Mouse (Mus musculus): ENCODE measurements around the gene Rplp2.

The Rplp2 gene

DNA sequence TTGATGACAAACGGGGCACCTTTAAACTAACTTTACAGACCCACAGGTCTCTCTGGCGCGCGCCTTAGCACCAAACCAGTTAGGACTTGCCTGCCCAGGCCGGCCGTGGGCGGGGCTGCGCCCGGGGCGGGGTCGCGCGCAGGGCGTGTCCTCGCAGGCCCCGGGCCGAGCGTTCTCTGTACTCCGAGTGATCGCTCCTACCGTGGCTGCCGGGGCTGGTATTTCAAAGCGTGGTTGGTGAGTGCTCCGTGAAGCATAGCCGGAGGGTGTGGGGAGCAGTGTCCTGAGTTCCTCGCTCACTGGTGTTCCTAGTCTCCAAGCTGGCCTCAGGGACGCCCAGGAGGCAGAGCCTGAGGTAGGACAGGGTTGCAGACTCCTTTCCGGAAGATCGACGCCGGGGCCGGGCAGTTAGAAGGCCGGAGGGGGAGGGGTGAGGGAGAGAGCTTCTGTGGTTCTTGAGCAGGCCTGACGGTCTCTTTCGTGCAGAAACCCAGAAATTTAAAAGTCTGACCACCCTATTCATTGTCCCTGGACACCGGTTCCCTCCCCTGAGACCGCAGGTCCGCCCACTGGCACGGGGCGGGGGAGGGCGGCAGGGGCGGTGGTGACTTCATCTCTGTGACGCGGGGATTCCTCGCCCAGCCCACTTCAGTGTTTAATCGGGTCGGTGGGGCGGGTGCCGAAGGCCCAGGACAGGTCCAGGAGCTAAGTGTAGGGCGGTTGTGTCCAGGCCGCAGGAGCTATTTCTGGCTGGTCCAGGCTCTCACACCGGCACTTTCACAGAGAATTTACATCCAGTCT lies 20.3 kb downstream of the Rplp2 start, which contains the start of gene Cd151:
Gene Cd151, plus strand, starts transcription at position 163 of the 801 bp plus-strand sequence.
- no peak for DNase-seq (ENCODE audit: low spot score)

DNA sequence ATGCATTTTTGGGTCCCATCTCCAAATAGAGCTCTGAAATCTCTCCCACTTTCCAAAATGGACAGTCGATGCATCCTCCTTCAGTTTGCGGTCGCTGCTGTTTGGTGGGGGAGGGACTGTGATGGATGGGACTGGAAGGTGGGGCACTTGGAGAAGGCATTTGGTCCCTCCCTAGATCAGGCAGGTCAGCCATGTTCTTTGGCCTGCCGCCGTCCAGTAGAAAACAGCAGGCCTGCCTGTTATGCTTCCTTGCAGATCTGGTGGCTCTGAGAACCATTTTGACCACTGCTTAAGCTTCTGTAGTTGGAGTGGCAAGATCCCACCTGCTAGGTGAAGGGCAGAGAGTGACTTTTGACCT lies 21.0 kb downstream of the Rplp2 start:
- DNase-seq (ENCODE audit: low spot score) = no peak

DNA sequence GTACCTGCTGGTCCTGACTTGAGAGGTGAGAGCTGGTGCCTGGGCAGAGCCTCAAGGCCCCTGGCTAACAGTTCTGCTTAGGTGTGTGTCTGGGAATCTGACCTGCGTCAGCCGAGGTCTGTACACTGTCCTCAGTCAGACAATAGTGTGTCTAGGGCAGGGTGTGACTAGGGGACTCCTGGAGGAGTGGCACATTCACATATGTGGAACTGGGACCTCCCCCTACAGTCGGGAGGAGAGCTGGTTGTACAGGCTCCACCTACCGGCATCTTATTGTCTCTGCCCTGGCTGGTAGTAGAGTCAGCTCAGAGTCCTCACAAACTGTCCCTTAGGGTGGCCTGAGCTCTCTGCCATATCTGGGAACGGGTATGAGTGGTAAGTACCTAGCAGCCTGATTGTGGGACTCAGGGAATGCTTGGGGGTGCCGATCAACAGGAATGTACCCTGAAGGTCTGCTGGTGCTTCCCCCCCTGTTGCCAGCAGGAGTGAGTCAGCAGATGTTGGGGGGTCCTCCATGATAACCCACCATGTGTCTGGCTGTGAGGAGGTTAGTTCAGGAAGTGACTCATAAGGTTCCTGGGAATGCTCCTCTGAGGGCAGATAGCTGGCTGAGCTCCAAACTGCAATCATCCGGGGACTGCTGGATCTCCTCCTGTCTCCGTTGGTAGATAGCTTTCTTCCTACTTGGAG lies 21.5 kb downstream of the Rplp2 start:
- no peak for DNase-seq (ENCODE audit: low spot score)

DNA sequence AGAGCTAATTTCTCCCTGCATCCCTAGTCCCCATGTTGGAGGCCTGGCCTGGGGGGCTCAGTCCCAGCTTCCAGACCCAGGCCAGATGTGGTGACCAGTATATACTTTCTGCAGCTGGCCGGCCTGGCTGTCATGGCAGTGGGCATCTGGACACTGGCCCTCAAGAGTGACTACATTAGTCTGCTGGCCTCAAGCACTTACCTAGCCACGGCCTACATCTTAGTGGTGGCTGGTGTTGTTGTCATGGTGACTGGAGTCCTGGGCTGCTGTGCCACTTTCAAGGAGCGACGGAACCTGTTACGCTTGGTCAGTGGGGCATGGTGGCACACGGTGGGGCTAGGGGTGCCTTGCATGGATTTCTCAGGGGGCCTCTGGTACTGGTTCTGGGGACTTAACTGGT lies 22.2 kb downstream of the Rplp2 start:
- DNase-seq (ENCODE audit: low spot score) = no peak

DNA sequence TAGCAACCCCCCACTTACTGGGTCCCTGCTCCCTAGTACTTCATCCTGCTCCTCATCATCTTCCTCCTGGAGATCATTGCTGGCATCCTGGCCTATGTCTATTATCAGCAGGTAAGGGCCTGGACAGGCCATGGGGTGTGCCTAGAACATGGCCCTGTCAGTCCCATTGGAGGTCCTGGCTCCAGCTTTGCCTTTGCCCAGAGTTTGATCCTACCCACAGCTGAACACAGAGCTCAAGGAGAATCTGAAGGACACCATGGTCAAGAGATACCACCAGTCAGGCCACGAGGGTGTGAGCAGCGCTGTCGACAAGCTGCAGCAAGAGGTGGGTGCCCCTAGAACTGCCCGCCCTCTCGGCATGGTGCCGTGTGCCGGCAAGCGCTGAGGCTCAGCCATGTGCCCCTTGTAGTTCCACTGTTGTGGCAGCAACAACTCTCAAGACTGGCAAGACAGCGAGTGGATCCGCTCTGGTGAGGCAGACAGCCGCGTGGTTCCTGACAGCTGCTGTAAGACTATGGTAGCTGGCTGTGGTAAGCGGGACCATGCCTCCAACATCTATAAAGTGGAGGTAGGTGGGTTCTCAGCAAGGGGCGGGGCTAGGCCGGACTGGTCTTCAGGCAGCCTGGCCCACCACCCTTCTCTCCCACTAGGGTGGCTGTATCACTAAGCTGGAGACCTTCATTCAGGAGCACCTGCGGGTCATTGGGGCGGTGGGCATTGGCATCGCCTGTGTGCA lies 22.9 kb downstream of the Rplp2 start:
- DNase-seq (ENCODE audit: low spot score) = no peak

DNA sequence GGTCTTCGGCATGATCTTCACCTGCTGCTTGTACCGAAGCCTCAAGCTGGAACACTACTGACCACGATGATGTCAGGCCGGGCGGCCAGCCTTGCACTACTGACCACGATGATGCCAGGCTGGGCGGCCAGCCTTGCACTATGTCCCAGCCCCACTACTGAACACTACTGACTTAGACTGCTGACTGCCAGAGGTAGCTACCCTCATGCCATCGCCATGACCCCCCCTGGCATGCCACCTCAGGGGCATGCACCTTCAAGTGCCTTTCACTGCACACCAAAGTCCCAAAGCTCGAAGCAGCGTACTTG lies 23.4 kb downstream of the Rplp2 start:
- DNase-seq (ENCODE audit: low spot score) = no peak

DNA sequence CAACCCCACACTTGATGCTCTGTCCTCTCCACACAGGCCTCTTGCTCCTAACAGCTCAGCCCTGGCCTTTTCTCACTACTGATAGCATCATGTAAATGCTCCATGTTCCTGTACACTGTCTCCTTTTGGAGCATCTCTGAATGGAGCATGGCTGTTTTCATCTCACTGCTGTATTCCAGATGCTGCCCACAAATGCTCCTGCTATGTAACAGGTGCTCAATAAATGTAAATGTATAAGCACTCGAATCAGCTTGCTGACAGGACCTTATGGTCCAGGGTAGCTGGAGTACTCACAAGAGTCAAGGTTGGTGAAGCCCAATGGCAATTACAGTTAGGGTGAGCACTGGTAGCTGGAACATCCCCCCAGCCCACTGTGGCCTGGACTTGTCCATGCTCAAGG lies 24.1 kb downstream of the Rplp2 start:
- DNase-seq (ENCODE audit: low spot score) = no peak

DNA sequence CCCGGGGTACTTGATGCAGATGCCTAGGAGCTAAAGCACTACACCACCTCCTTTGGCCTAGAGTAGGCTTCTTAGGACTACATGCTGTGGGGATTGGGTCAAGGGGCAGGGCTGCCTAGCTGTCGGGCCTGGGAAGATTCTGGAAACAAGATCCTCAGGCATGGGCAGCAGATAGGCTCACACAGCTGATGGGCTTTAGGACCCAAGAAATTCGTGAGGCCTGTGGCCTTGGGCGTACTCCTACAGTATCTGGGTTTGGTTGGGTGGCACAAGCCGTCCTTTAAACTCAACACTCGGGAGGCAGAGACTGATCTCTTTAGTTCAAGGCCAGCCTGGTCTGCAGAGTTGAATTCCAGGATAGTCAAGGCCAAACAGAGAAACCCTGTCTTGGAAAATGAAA lies 25.1 kb downstream of the Rplp2 start:
- DNase-seq (ENCODE audit: low spot score) = no peak

DNA sequence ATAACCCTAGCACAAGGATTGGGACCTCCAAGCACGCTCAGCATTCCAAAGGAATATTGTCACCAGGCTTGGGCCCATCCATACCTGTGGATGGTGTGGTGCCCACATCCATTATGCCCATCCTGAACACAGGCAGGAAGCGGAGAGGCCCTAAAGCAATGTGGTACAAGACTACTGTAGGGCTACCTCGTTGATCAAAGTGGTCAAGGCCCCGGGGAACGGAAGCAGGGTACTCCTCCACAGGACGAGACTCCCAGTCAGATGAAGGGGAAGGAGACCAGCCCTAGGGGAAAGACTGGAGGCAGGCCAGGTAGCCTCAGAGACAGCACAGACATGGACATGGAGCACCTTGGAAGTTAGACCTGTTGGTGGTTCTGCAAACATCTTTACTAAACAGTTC lies 25.6 kb downstream of the Rplp2 start:
- DNase-seq (ENCODE audit: low spot score) = no peak

DNA sequence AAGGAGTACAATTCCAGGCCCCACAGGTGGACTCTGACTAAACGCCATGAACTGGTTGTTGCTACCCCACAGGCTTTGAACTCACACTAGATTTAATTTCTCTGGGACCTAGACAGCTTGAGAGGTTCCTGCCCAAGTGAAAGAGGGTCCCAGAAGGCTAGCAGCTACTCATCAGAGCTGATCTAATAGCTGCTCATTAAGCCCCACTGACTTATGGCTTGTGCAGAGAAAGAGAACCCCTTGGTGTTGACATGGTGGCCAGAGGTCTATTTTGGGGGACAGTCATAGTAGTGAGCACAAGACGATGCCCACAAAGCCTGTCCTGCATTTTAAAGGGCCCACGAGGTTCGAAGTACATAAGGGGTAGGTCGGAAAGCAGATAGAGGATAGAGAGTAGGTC lies 27.0 kb downstream of the Rplp2 start:
- DNase-seq (ENCODE audit: low spot score) = no peak

DNA sequence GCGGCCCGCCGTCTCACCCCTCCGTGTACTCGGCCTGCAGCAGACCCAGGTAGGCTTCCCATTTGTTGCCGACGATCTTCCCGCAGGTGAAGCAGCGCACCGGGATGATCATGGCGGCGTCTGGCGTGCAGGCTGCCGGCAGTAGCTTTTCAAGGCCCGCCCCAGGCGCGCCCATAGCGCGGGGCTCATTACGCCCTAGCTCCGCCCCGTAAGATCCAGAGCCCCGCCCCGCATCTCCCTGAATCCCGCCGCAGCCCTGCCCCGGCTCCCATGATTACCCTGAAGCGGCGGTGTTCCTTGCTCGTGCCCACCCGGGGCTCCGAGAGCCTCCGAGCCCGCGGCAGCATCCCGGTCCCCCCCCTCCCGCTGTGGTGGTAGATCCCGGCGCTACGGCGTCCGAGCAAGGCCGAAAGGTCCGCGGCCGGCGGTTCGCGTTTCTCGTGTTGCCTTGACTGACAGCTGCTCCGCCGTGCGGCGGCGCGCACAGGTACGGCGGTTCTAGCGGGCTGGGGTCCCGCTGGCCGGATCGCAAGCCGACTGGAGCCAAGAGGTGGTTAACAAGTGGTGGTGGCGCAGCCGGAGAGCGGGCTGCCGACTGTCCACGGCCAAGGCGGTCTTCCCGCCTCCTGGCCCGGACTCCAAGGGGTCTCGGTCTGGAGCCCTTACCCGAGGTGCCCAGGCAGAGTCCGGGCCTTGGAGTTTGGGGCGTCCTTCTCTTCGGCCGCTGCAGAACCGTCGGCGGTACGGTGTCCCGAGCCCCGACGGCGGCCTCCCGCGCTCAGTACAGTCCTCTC lies 28.0 kb downstream of the Rplp2 start, which contains the start of the genes Polr2l and Tspan4:
Gene Polr2l, minus strand, starts transcription at position 122 of the 794 bp plus-strand sequence.
Gene Tspan4, plus strand, starts transcription at position 230 of the 794 bp plus-strand sequence.
- no peak for DNase-seq (ENCODE audit: low spot score)

DNA sequence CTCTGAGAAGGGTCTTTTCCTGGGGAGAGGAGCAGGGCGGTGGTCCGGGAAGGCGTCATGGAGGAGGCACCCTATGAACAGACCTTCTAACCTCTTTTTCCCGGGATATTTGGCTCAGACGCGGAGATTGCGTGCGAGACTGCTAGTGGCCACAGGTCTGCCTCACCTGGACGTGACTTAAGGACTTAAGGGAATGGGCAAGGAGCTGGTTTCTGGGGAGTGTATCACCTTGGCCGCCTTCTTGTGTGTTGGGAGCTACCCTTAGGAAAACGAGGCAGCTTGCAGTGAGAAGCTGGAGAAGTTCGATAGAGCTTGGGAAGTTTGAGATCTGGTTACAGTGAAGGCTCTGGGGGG lies 28.6 kb downstream of the Rplp2 start:
- no peak for DNase-seq (ENCODE audit: low spot score)

DNA sequence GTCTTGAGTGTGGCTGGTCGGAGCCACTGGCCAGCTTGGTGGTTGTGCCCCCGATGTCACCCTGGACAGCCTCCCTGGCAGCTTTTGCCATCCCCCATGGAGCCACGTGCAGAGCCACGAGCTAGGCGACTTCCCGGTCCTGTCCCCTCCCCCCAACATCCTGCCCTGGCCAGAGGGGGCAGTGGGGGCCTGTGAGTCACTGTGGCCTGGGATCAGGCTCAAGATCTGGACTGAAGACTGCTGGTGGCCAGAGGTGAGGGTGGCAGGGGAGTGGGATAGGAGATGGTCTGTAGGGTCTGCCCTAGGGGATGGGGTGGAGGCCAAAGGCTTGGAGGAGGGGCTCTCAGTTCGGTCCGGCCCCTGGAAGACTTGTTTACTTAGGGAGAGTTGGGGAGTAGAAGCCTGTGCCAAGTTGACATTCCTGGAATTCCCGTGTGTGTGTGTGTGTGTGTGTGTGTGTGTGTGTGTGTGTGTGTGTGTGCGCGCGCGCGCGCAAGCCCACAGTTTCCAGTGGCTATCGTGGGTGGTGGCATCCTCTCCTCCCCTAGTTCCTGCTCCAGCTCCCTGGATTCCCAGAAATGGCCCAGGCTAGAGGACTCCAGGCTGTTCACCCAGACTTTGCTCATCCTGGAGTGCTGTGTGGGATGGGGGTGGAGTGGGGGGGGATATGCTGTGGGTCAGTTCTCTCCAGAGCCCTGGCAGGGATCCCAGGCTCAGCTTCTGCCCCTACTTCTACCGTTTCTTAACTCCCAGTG lies 29.2 kb downstream of the Rplp2 start:
- no peak for DNase-seq (ENCODE audit: low spot score)

DNA sequence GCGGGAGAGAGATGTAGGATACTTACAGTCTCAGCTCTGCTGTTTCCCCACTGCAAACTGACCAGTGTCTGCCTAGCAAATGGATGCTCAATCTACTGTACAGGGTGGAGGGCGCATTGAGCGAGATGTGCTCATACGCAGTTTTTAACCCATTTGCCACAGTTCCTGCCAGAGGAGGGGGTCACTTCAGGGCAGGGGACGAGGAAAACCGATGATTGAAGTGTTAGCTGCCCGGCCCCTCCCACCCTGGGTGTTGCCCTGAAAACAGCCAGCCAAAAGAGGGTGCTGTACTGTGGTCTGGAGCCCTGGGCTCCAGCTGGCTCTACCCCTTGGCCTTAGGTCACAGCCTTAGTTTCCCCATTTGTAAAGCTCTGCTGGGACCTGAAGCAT lies 29.8 kb downstream of the Rplp2 start:
- DNase-seq (ENCODE audit: low spot score) = no peak

DNA sequence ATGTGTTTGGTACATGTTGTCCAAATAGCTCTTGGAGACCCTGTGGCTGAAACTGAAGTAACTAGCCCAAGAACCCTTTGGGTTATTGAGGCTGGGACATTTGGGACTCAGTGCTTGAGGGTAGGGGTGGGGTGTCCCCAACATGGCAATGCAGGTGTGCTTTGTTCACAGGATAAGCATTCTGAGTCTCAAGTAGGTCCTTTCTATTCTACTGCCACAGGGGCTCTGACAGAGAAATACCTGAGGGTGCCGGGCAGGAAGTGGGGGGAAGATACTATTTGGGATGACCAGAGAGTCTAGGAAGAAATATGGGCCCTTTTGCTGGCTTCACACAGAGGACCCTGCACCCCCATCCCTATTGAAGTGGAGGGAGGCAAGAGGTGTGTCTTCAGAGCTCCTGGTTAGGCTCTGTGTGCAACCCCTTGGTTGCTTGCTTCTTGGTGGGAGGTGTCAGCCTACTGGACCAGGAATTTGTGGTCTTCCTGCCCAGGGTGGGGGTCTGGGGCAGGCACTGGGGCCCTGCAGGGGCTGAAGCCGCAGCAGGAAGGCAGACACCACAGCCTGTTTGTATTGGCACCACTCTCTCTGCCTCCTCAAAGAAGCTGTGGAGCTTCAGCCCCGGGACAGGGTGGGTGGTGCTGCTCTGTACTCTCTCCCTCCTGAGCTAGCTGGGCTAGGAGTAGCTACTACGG lies 30.6 kb downstream of the Rplp2 start:
- no peak for DNase-seq (ENCODE audit: low spot score)

DNA sequence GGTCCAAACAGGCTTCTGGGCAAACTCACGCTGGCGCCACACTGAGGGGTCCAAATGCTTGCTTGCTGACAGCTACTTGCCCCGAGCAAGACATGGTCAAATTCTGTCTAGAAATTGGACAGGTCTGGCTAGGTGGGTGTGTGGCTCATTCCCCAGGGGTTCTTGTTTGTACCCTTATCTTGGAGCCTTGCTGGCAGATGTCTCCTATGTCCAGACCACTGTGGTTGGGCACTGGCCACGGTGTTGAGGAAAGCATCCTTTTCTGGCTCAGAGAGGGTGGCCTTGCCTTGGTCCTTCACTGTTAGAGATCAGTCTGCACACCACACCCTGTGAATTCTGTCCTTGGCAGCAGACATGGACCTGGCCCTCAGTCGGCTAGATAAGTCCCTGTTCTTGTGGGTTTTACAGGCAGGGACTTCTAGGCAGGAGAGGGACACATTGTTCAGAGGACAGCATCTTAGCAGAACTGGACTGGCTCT lies 31.1 kb downstream of the Rplp2 start:
- no peak for DNase-seq (ENCODE audit: low spot score)

DNA sequence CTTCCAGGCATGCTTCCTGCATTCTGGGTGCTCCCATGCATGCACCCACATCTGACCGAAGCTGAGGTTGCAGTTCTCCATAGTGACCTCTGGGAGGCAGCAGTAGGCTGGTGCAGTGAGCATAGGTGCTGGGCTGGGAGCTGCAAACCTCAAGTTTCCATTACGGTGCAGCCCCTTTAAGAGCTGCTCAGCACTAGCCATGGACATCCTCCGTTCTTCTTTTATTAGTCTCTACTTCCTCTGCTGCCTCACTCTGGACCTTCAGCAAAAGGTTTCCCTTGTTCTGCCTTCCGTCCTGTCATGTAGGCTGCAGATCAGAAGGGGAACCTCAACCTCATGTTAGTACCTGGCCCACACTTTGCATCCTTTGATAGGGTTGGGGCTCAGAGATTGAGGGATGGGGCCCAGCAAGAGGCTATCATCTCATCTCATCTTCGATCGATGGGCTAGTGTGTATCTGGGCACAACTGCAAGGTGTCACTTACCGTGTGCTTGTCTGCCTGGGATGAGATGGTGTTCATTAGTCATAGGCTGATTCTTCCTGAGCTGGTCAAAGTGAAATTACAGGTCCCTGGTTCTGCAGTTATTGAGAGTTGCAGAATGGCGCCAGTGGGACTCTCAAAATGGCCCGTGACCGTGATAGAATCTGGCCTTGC lies 33.8 kb downstream of the Rplp2 start:
- no peak for DNase-seq (ENCODE audit: low spot score)

DNA sequence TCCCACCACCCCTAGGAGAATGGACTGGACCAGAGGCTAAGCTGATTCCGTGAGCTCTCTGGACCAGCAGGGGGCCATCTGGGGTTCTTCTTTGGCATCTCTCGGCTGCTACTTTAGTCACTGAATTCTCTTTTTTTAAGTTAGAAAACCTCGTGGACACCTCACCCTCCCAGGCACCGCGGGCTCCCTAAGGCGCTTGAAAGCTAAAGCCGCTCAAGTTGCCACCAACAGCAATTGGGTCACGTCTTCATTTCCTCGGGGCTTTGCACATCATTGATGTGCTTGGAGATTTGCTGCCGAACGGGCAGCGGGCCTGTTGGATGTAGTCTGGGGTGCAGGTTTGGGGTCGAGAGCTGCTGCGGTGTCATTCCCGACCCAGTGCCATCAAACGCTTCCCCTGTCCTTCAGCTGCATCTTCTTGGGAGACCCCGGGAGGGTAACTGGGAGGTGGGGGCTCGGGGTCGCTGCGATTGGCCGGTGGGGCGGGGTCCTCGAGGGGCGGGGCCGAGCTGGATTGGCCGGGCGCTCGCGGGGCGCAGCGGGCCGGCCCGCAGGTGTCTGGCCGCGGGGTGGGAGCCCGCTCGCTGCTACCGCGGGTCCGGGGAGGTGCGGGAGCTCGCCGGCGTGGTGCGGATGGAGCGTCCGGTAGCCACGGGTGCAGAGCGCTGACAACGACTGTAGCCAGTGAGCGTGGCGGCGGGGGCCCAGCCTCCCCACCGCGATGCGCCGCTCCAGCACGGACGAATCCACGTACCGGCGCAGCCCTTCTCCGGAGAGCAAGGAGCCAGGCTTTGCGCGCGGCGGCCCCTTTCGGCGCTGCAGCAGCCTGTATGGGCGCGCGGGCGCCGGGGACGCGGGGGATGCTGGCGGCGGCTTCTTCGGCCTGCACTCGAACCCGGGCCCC lies 34.6 kb downstream of the Rplp2 start:
- no peak for DNase-seq (ENCODE audit: low spot score)

DNA sequence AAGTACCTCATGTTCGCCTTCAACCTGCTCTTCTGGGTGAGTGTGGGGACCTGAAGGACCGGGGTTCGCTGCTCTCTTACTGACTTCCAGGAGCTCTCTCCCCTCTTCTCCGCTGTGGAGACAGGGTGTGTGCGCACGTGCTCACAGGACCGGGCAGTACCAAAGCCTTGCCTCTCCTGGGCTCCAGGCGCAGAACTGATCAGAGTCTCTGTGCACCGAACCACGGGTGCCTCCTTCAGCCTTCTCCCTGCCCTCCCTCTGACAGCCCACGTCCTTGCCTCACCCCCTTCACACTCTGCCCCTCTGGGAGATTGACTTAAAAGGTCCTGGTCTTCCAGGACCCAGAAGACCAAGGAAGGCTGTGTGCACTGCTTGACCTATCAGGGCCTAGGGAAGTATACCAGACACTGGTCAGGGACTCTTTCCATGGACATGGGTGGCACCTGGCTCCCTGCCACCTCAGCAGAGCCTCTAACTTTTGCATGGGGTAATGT lies 35.4 kb downstream of the Rplp2 start:
- no peak for DNase-seq (ENCODE audit: low spot score)

All from layer of hippocampus, adult 9-10 months (tissue).